7 mouse cellular contexts compared by ENCODE assay signal in genomic region chr16:55974256-55974902, GRCm38 (mm10). TPM values are rescaled to one million over a fixed set of nuclear protein-coding genes. Genes with fewer than 3 reads are reported as not detected.
DNase-seq lines count a peak whose midpoint lies in the region; ATAC-seq and TF ChIP-seq lines count a peak whose summit lies in the region.

No protein-coding gene starts in this region.

- H3K9ac ChIP-seq in midbrain, embryonic 12.5 days (replicated peaks), result peak overlapping the region; percentile 83

- H3K4me2 ChIP-seq in midbrain, embryonic 12.5 days (replicated peaks), result peak overlapping the region; percentile 87

- peak; percentile 44; the same call in 1 of the 2 replicates for TF ChIP-seq POLR2A in small intestine, adult 2 months (IDR thresholded peaks at IDR 0.05; ENCODE audit: low read depth, low read length)

- H3K4me1 ChIP-seq in limb, embryonic 10.5 days, result peaks cover 12% of the 10 kb centered on the region
- peaks cover 23% of the 10 kb centered on the region for H3K4me1 ChIP-seq in midbrain, embryonic 12.5 days
- H3K4me1 ChIP-seq in small intestine, adult 2 months (ENCODE audit: control insufficient read depth, insufficient read depth, insufficient read length, low read length), result peaks cover 2% of the 10 kb centered on the region; the same call in 1 of the 2 replicates

- no peaks in the 10 kb centered on the region for H3K27me3 ChIP-seq in limb, embryonic 10.5 days (ENCODE audit: low read depth, poor library complexity, severe bottlenecking)
- no peaks in the 10 kb centered on the region for H3K27me3 ChIP-seq in midbrain, embryonic 12.5 days
- no peaks in the 10 kb centered on the region for H3K27me3 ChIP-seq in small intestine, adult 2 months (ENCODE audit: control insufficient read depth, insufficient read depth, low read length)

- peak overlapping the region; percentile 91 for H3K4me3 ChIP-seq in limb, embryonic 10.5 days
- peak overlapping the region; percentile 75 for H3K4me3 ChIP-seq in midbrain, embryonic 12.5 days
- H3K4me3 ChIP-seq in small intestine, adult 2 months (ENCODE audit: low read depth, low read length), result peak overlapping the region; percentile 99

- TF ChIP-seq CTCF in small intestine, adult 2 months (IDR thresholded peaks at IDR 0.05; ENCODE audit: extremely low read depth, insufficient read length, insufficient replicate concordance, low read depth, low read length), result no peak

- under 1% methylated on average over 55 of the region's 55 CpGs for WGBS in limb, embryonic 10.5 days
- WGBS in midbrain, embryonic 12.5 days, result under 1% methylated on average over 55 of the region's 55 CpGs
- under 1% methylated on average over 54 of the region's 55 CpGs for WGBS in small intestine, adult 2 months

- peak; percentile 97 for DNase-seq in adrenal gland, postnatal 10 days
- DNase-seq in embryo, embryonic 9.5 days (ENCODE audit: extremely low spot score), result peak; percentile 88
- DNase-seq in kidney, adult 11 months, result peak; percentile 90
- peak; percentile 91 for DNase-seq in limb, embryonic 10.5 days (ENCODE audit: low spot score)

- peaks cover 44% of the 10 kb centered on the region for H3K36me3 ChIP-seq in limb, embryonic 10.5 days
- H3K36me3 ChIP-seq in midbrain, embryonic 12.5 days, result peaks cover 33% of the 10 kb centered on the region
- peaks cover 21% of the 10 kb centered on the region for H3K36me3 ChIP-seq in small intestine, adult 2 months (ENCODE audit: control insufficient read depth, insufficient read depth, low read length)

- peak overlapping the region; percentile 89 for H3K27ac ChIP-seq in limb, embryonic 10.5 days
- peak overlapping the region; percentile 68 for H3K27ac ChIP-seq in midbrain, embryonic 12.5 days (replicated peaks)
- peak overlapping the region; percentile 86 for H3K27ac ChIP-seq in small intestine, adult 2 months (ENCODE audit: insufficient read depth, low read depth, low read length)

- no peaks in the 10 kb centered on the region for H3K9me3 ChIP-seq in limb, embryonic 10.5 days (replicated peaks)
- no peaks in the 10 kb centered on the region for H3K9me3 ChIP-seq in midbrain, embryonic 12.5 days

- ATAC-seq in granulocyte monocyte progenitor cell, adult 5-6 weeks (replicated peaks; ENCODE audit: poor library complexity, severe bottlenecking), result peak; percentile 68
- ATAC-seq in midbrain, embryonic 12.5 days (ENCODE audit: low FRiP score, low read depth), result peak; percentile 82

RNA-seq across cellular contexts. Expression of gene Zbtb11, which starts 0.7 kb away (rescaled TPM):
- total RNA-seq in adrenal gland, postnatal 10 days (2021), result 10 to 100 TPM; 17.0 to 17.7 TPM
- total RNA-seq in granulocyte monocyte progenitor cell, adult 5-6 weeks (2014; fragmentation: Nextera tagmentation), result 28.3 and 30.6 TPM in 2 replicates
- 41.1 and 48.1 TPM in 2 replicates for total RNA-seq in granulocyte monocyte progenitor cell, adult 5-6 weeks (2017)
- 16.0 and 19.2 TPM in 2 replicates for polyA plus RNA-seq in limb, embryonic 10.5 days (2016; fragmentation: Nextera tagmentation; extraction: Ambion mirVana)
- polyA plus RNA-seq in midbrain, embryonic 12.5 days (2016; fragmentation: Nextera tagmentation; extraction: Ambion mirVana), result 21.5 and 21.6 TPM in 2 replicates
- 1.6 and 2.4 TPM in 2 replicates for polyA plus RNA-seq in small intestine, adult 2 months (2012; rRNA removed)

RNA-seq across cellular contexts. Expression of gene Rpl24, which starts 8.3 kb away (rescaled TPM):
- total RNA-seq in adrenal gland, postnatal 10 days (2021), result 100 to 1,000 TPM; 800 to 819 TPM
- 1,672 and 1,793 TPM in 2 replicates for total RNA-seq in granulocyte monocyte progenitor cell, adult 5-6 weeks (2014; fragmentation: Nextera tagmentation)
- total RNA-seq in granulocyte monocyte progenitor cell, adult 5-6 weeks (2017), result 1,306 and 1,376 TPM in 2 replicates
- 711 and 800 TPM in 2 replicates for polyA plus RNA-seq in limb, embryonic 10.5 days (2016; fragmentation: Nextera tagmentation; extraction: Ambion mirVana)
- 724 and 726 TPM in 2 replicates for polyA plus RNA-seq in midbrain, embryonic 12.5 days (2016; fragmentation: Nextera tagmentation; extraction: Ambion mirVana)
- polyA plus RNA-seq in small intestine, adult 2 months (2012; rRNA removed), result 14.5 and 40.5 TPM in 2 replicates

RNA-seq across cellular contexts. Expression of gene Cep97, which starts 39.7 kb away (rescaled TPM):
- 1 to 10 TPM; 7.4 to 8.1 TPM for total RNA-seq in adrenal gland, postnatal 10 days (2021)
- 15.2 and 16.5 TPM in 2 replicates for total RNA-seq in granulocyte monocyte progenitor cell, adult 5-6 weeks (2014; fragmentation: Nextera tagmentation)
- 17.0 and 25.5 TPM in 2 replicates for total RNA-seq in granulocyte monocyte progenitor cell, adult 5-6 weeks (2017)
- 14.2 and 15.6 TPM in 2 replicates for polyA plus RNA-seq in limb, embryonic 10.5 days (2016; fragmentation: Nextera tagmentation; extraction: Ambion mirVana)
- polyA plus RNA-seq in midbrain, embryonic 12.5 days (2016; fragmentation: Nextera tagmentation; extraction: Ambion mirVana), result 21.3 and 22.6 TPM in 2 replicates
- polyA plus RNA-seq in small intestine, adult 2 months (2012; rRNA removed), result 0.20 and 0.25 TPM in 2 replicates

RNA-seq across cellular contexts. Expression of gene Pcnp, which starts 55.2 kb away (rescaled TPM):
- 10 to 100 TPM; 79.8 to 83.7 TPM for total RNA-seq in adrenal gland, postnatal 10 days (2021)
- 92.3 and 115 TPM in 2 replicates for total RNA-seq in granulocyte monocyte progenitor cell, adult 5-6 weeks (2014; fragmentation: Nextera tagmentation)
- total RNA-seq in granulocyte monocyte progenitor cell, adult 5-6 weeks (2017), result 120 and 143 TPM in 2 replicates
- polyA plus RNA-seq in limb, embryonic 10.5 days (2016; fragmentation: Nextera tagmentation; extraction: Ambion mirVana), result 276 and 293 TPM in 2 replicates
- 302 and 320 TPM in 2 replicates for polyA plus RNA-seq in midbrain, embryonic 12.5 days (2016; fragmentation: Nextera tagmentation; extraction: Ambion mirVana)
- polyA plus RNA-seq in small intestine, adult 2 months (2012; rRNA removed), result 1.1 and 2.9 TPM in 2 replicates

Comparison
In these comparisons a context has a peak if more than half of its experiments do, and no peak if none do; other contexts are left out.
1. Peak in every context shown above with its lines: DNase-seq, ATAC-seq, H3K4me3 ChIP-seq and H3K27ac ChIP-seq.
2. RNA of gene Rpl24, which starts 8.3 kb away (polyA plus RNA-seq): 724 to 726 TPM in midbrain, embryonic 12.5 days and 711 to 800 TPM in limb, embryonic 10.5 days; 14.5 to 40.5 TPM in small intestine, adult 2 months; every median in the first group is over 10 times any median in the second.
3. RNA of gene Cep97, which starts 39.7 kb away (polyA plus RNA-seq): 21.3 to 22.6 TPM in midbrain, embryonic 12.5 days and 14.2 to 15.6 TPM in limb, embryonic 10.5 days; 0.20 to 0.25 TPM in small intestine, adult 2 months; every median in the first group is over 10 times any median in the second.